Comparison of ENCODE assay signal across 8 mouse cellular contexts in the genomic region with DNA sequence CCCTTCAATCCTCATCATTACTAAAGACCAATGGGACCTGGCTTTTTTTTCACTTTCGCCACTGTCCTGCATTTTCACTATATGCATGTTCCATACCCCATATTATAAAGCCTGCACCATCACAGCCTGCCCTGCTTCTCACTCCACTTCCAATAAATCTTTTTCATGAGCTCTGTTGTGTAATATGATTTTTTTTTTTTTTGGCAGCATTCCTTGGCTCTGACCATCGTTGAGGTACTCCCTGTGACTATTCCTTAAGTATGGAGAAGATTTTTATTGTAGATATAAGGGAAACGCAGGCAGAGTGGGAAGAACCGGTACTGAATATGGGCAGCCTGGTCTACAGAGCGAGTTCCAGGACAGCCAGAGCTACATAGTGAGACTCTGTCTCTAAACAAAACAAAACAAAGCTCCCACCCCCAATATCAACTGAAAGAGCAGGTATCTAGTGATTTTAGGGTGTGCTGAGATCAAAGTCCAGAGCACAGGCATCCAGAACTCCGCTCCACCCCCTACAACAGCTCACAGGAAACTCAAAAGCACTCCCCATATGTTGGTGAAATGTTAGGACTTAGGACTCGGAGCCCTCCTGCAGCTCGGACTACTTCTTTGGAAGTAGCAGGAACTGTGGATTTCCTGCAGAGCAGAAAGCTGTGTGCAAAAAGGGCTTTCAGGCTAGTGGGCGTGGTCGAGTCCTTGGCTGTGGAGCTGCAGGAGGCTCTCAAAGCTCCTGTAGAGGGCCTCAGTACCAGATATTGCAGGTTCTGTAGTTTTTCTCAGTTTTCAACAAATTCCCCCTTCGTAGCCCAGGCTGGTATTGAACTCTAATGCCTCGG. TPM values are rescaled to one million over a fixed set of nuclear protein-coding genes. Genes with fewer than 3 reads are reported as not detected.
A peak's percentile ranks its signal among the peaks of the same experiment; 100 is the strongest.
DNase-seq lines count a peak whose midpoint lies in the region; ATAC-seq and TF ChIP-seq lines count a peak whose summit lies in the region.

No protein-coding gene starts in this region.

- peak; percentile 93 for DNase-seq in 3T3-L1 (ENCODE audit: low read depth, low spot score)
- DNase-seq in adrenal gland, adult 8-10 months, result peak; percentile 47
- DNase-seq in embryonic facial prominence, embryonic 14.5 days (ENCODE audit: low spot score), result peak; percentile 87
- peak; percentile 64 to 71 for DNase-seq in heart, adult 2 months
- peak; percentile 77 for DNase-seq in kidney, adult 2 months
- peak; percentile 83 for DNase-seq in limb, embryonic 14.5 days (ENCODE audit: low spot score)
- peak; percentile 69 for DNase-seq in splenic B cell, adult 2 months (ENCODE audit: low read depth, low spot score)

- peak overlapping the region; percentile 95 for H3K27ac ChIP-seq in embryonic facial prominence, embryonic 14.5 days (replicated peaks; ENCODE audit: low read depth, low read length)
- H3K27ac ChIP-seq in heart, adult 2 months, result peak overlapping the region; percentile 93
- H3K27ac ChIP-seq in kidney, adult 2 months (ENCODE audit: insufficient read depth, low read depth, low read length), result 0 out of 2 replicates have a peak overlapping the region, but pooled peaks have one; percentile 57
- peak overlapping the region; percentile 95 for H3K27ac ChIP-seq in limb, embryonic 14.5 days (replicated peaks; ENCODE audit: low read depth, low read length)
- H3K27ac ChIP-seq in midbrain, embryonic 15.5 days, result no peak overlapping the region

- ATAC-seq in embryonic facial prominence, embryonic 14.5 days (ENCODE audit: low read depth), result no peak
- ATAC-seq in limb, embryonic 14.5 days (ENCODE audit: low FRiP score, low read depth), result no peak
- ATAC-seq in midbrain, embryonic 15.5 days (replicated peaks), result 0 out of 2 replicates have a peak, but pooled peaks have one; percentile 2

- no peaks in the 10 kb centered on the region for H3K27me3 ChIP-seq in embryonic facial prominence, embryonic 14.5 days (replicated peaks; ENCODE audit: control insufficient read depth, insufficient read depth, low read length)
- H3K27me3 ChIP-seq in heart, adult 2 months (ENCODE audit: control insufficient read depth, insufficient read depth, low read length), result no peaks in the 10 kb centered on the region
- no peaks in the 10 kb centered on the region for H3K27me3 ChIP-seq in kidney, adult 2 months (replicated peaks; ENCODE audit: control insufficient read depth, insufficient read depth, low read length)
- H3K27me3 ChIP-seq in limb, embryonic 14.5 days (ENCODE audit: control insufficient read depth, insufficient read depth, low read length), result no peaks in the 10 kb centered on the region
- H3K27me3 ChIP-seq in midbrain, embryonic 15.5 days (replicated peaks), result no peaks in the 10 kb centered on the region
- no peaks in the 10 kb centered on the region for H3K27me3 ChIP-seq in splenic B cell, adult 2 months (ENCODE audit: control insufficient read depth, insufficient read depth, low read length, poor library complexity, severe bottlenecking)

- H3K4me3 ChIP-seq in embryonic facial prominence, embryonic 14.5 days (ENCODE audit: low read depth, low read length), result peak overlapping the region; percentile 71
- H3K4me3 ChIP-seq in heart, adult 2 months, result peak overlapping the region; percentile 86
- H3K4me3 ChIP-seq in kidney, adult 2 months (ENCODE audit: insufficient read depth, low read depth, low read length), result peak overlapping the region; percentile 54; the same call in 1 of the 2 replicates
- peak overlapping the region; percentile 77 for H3K4me3 ChIP-seq in limb, embryonic 14.5 days (replicated peaks; ENCODE audit: low read length)
- H3K4me3 ChIP-seq in midbrain, embryonic 15.5 days, result 0 out of 2 replicates have a peak overlapping the region, but pooled peaks have one; percentile 65

- H3K4me2 ChIP-seq in embryonic facial prominence, embryonic 14.5 days (ENCODE audit: low read depth, low read length), result peak overlapping the region; percentile 70
- H3K4me2 ChIP-seq in limb, embryonic 14.5 days (replicated peaks; ENCODE audit: low read depth, low read length, severe bottlenecking), result peak overlapping the region; percentile 64
- H3K4me2 ChIP-seq in midbrain, embryonic 15.5 days, result peak overlapping the region; percentile 77

- no peak for TF ChIP-seq POLR2A in heart, adult 2 months (IDR thresholded peaks at IDR 0.05; ENCODE audit: insufficient read depth, low read depth, low read length)
- no peak for TF ChIP-seq POLR2A in kidney, adult 2 months (IDR thresholded peaks at IDR 0.05; ENCODE audit: low read depth, low read length)
- TF ChIP-seq POLR2A in limb, embryonic 14.5 days (IDR thresholded peaks at IDR 0.05; ENCODE audit: borderline replicate concordance, extremely low read depth, insufficient read depth, insufficient read length), result no peak

- intact Hi-C loops in heart, adult 2 months (cut with DNase I), result loop anchor here (2.0 to 5.0 kb wide), 2 partner anchors 123 to 211 kb away; partner anchors contain the start of genes Gabbr1, Znrd1 and Znrd1as

- no peaks in the 10 kb centered on the region for H3K9me3 ChIP-seq in embryonic facial prominence, embryonic 14.5 days (ENCODE audit: control insufficient read depth, low read length)
- H3K9me3 ChIP-seq in limb, embryonic 14.5 days (ENCODE audit: control insufficient read depth, low read length), result no peaks in the 10 kb centered on the region
- H3K9me3 ChIP-seq in midbrain, embryonic 15.5 days, result no peaks in the 10 kb centered on the region

- H3K36me3 ChIP-seq in embryonic facial prominence, embryonic 14.5 days (ENCODE audit: control insufficient read depth, insufficient read depth, low read length), result no peaks in the 10 kb centered on the region
- H3K36me3 ChIP-seq in heart, adult 2 months (ENCODE audit: control insufficient read depth, insufficient read depth, low read length), result 0 out of 2 replicates have a peak, but pooled peaks cover 5% of the 10 kb centered on the region
- H3K36me3 ChIP-seq in kidney, adult 2 months (ENCODE audit: control insufficient read depth, insufficient read depth, low read length), result no peaks in the 10 kb centered on the region
- H3K36me3 ChIP-seq in limb, embryonic 14.5 days (ENCODE audit: control insufficient read depth, insufficient read depth, low read length), result peaks cover 5% of the 10 kb centered on the region; the same call in 1 of the 2 replicates
- no peaks in the 10 kb centered on the region for H3K36me3 ChIP-seq in midbrain, embryonic 15.5 days (replicated peaks)
- 0 out of 2 replicates have a peak, but pooled peaks cover 2% of the 10 kb centered on the region for H3K36me3 ChIP-seq in splenic B cell, adult 2 months (ENCODE audit: control insufficient read depth, insufficient read depth, low read length, poor library complexity, severe bottlenecking)

- 0 out of 2 replicates have a peak, but pooled peaks cover 3% of the 10 kb centered on the region for H3K4me1 ChIP-seq in embryonic facial prominence, embryonic 14.5 days (ENCODE audit: control insufficient read depth, insufficient read depth, low read length)
- H3K4me1 ChIP-seq in heart, adult 2 months (ENCODE audit: control insufficient read depth, insufficient read depth, low read length), result 0 out of 2 replicates have a peak, but pooled peaks cover 1% of the 10 kb centered on the region
- no peaks in the 10 kb centered on the region; the same call in 1 of the 2 replicates for H3K4me1 ChIP-seq in kidney, adult 2 months (ENCODE audit: control insufficient read depth, insufficient read depth, low read length)
- peaks cover 10% of the 10 kb centered on the region for H3K4me1 ChIP-seq in limb, embryonic 14.5 days (ENCODE audit: control insufficient read depth, insufficient read depth, low read length)
- peaks cover 26% of the 10 kb centered on the region for H3K4me1 ChIP-seq in midbrain, embryonic 15.5 days

- peak; percentile 69 for TF ChIP-seq CTCF in heart, adult 2 months (IDR thresholded peaks at IDR 0.05)
- peak; percentile 27; the same call in 1 of the 2 replicates for TF ChIP-seq CTCF in kidney, adult 2 months (conservative IDR thresholded peaks at IDR 0.05; ENCODE audit: insufficient read depth, insufficient read length, low read depth, low read length)

- no peak for TF ChIP-seq EP300 in heart, adult 2 months (IDR thresholded peaks at IDR 0.05; ENCODE audit: insufficient read depth, low read depth, low read length)

- H3K79me2 ChIP-seq in heart, adult 2 months (replicated peaks; ENCODE audit: control insufficient read depth, insufficient read depth, low read length), result 0 out of 2 replicates have a peak, but pooled peaks cover 2% of the 10 kb centered on the region

- WGBS in embryonic facial prominence, embryonic 14.5 days, result 34% methylated on average over 12 of the region's 12 CpGs
- 35% methylated on average over 12 of the region's 12 CpGs for WGBS in heart, adult 2 months
- 37% methylated on average over 12 of the region's 12 CpGs for WGBS in kidney, adult 2 months
- 32% methylated on average over 12 of the region's 12 CpGs for WGBS in limb, embryonic 14.5 days
- 36% methylated on average over 12 of the region's 12 CpGs for WGBS in midbrain, embryonic 15.5 days

- peak overlapping the region; percentile 92; the same call in 1 of the 2 replicates for H3K9ac ChIP-seq in embryonic facial prominence, embryonic 14.5 days (ENCODE audit: low read depth, low read length)
- no peak overlapping the region for H3K9ac ChIP-seq in heart, adult 2 months (ENCODE audit: low read depth, low read length)
- no peak overlapping the region for H3K9ac ChIP-seq in limb, embryonic 14.5 days (ENCODE audit: low read depth, low read length, severe bottlenecking)
- no peak overlapping the region for H3K9ac ChIP-seq in midbrain, embryonic 15.5 days

RNA-seq across cellular contexts. Expression of gene Trim26, which starts 1.1 kb away (rescaled TPM):
- 10 to 100 TPM; 60.6 to 88.8 (median 74.4) TPM for total RNA-seq in adrenal gland, adult 8-10 months (2022)
- polyA plus RNA-seq in embryonic facial prominence, embryonic 14.5 days (2014; fragmentation: Nextera tagmentation; extraction: Ambion mirVana), result 28.5 and 31.9 TPM in 2 replicates
- total RNA-seq in heart, adult 2 months (2021), result 10 to 100 TPM; 19.1 to 19.3 TPM
- polyA plus RNA-seq in heart, adult 2 months (2012; rRNA removed), result 17.0 and 21.7 TPM in 2 replicates
- 27.2 and 30.4 TPM in 2 replicates for polyA plus RNA-seq in kidney, adult 2 months (2012; rRNA removed)
- 41.0 and 43.5 TPM in 2 replicates for polyA plus RNA-seq in limb, embryonic 14.5 days (2012; rRNA removed)
- 33.9 and 38.1 TPM in 2 replicates for polyA plus RNA-seq in limb, embryonic 14.5 days (2014; fragmentation: Nextera tagmentation; extraction: Ambion mirVana)
- polyA plus RNA-seq in midbrain, embryonic 15.5 days (2015; fragmentation: Nextera tagmentation; extraction: Ambion mirVana), result 46.1 and 51.7 TPM in 2 replicates

RNA-seq across cellular contexts. Expression of gene H2-M10.6, which starts 23.8 kb away (rescaled TPM):
- not detected for total RNA-seq in adrenal gland, adult 8-10 months (2022)
- polyA plus RNA-seq in embryonic facial prominence, embryonic 14.5 days (2014; fragmentation: Nextera tagmentation; extraction: Ambion mirVana), result not detected in 2 replicates
- not detected for total RNA-seq in heart, adult 2 months (2021)
- not detected in 2 replicates for polyA plus RNA-seq in heart, adult 2 months (2012; rRNA removed)
- polyA plus RNA-seq in kidney, adult 2 months (2012; rRNA removed), result not detected in 2 replicates
- polyA plus RNA-seq in limb, embryonic 14.5 days (2012; rRNA removed), result not detected in 2 replicates
- not detected in 2 replicates for polyA plus RNA-seq in limb, embryonic 14.5 days (2014; fragmentation: Nextera tagmentation; extraction: Ambion mirVana)
- not detected in 2 replicates for polyA plus RNA-seq in midbrain, embryonic 15.5 days (2015; fragmentation: Nextera tagmentation; extraction: Ambion mirVana)

RNA-seq across cellular contexts. Expression of gene Trim15, which starts 31.2 kb away (rescaled TPM):
- under 1 TPM in 1 of 4 experiments, not detected in 3; 0.24 TPM for total RNA-seq in adrenal gland, adult 8-10 months (2022)
- 0.10 and 0.15 TPM in 2 replicates for polyA plus RNA-seq in embryonic facial prominence, embryonic 14.5 days (2014; fragmentation: Nextera tagmentation; extraction: Ambion mirVana)
- not detected for total RNA-seq in heart, adult 2 months (2021)
- 0.10 TPM in 1 of 2 replicates, not detected in the other for polyA plus RNA-seq in heart, adult 2 months (2012; rRNA removed)
- polyA plus RNA-seq in kidney, adult 2 months (2012; rRNA removed), result 0.22 and 0.38 TPM in 2 replicates
- polyA plus RNA-seq in limb, embryonic 14.5 days (2012; rRNA removed), result not detected in 2 replicates
- polyA plus RNA-seq in limb, embryonic 14.5 days (2014; fragmentation: Nextera tagmentation; extraction: Ambion mirVana), result 0.18 and 0.21 TPM in 2 replicates
- polyA plus RNA-seq in midbrain, embryonic 15.5 days (2015; fragmentation: Nextera tagmentation; extraction: Ambion mirVana), result 0.79 and 1.2 TPM in 2 replicates

RNA-seq across cellular contexts. Expression of gene Trim10, which starts 33.6 kb away (rescaled TPM):
- under 1 TPM in 1 of 4 experiments, not detected in 3; 0.17 TPM for total RNA-seq in adrenal gland, adult 8-10 months (2022)
- 3.6 and 3.7 TPM in 2 replicates for polyA plus RNA-seq in embryonic facial prominence, embryonic 14.5 days (2014; fragmentation: Nextera tagmentation; extraction: Ambion mirVana)
- 1 to 10 TPM in 1 of 2 experiments, under 1 TPM in 1; 0.13 to 2.1 TPM for total RNA-seq in heart, adult 2 months (2021)
- polyA plus RNA-seq in heart, adult 2 months (2012; rRNA removed), result 0.92 TPM in 1 of 2 replicates, not detected in the other
- 0.11 TPM in 1 of 2 replicates, not detected in the other for polyA plus RNA-seq in kidney, adult 2 months (2012; rRNA removed)
- polyA plus RNA-seq in limb, embryonic 14.5 days (2012; rRNA removed), result 0.67 and 0.91 TPM in 2 replicates
- 2.7 and 3.1 TPM in 2 replicates for polyA plus RNA-seq in limb, embryonic 14.5 days (2014; fragmentation: Nextera tagmentation; extraction: Ambion mirVana)
- 1.2 and 1.5 TPM in 2 replicates for polyA plus RNA-seq in midbrain, embryonic 15.5 days (2015; fragmentation: Nextera tagmentation; extraction: Ambion mirVana)

RNA-seq across cellular contexts. Expression of gene Trim40, which starts 54.1 kb away (rescaled TPM):
- total RNA-seq in adrenal gland, adult 8-10 months (2022), result 1 to 10 TPM in 3 of 4 experiments, under 1 TPM in 1; 0.42 to 6.1 (median 3.3) TPM
- not detected in 2 replicates for polyA plus RNA-seq in embryonic facial prominence, embryonic 14.5 days (2014; fragmentation: Nextera tagmentation; extraction: Ambion mirVana)
- total RNA-seq in heart, adult 2 months (2021), result not detected
- polyA plus RNA-seq in heart, adult 2 months (2012; rRNA removed), result not detected in 2 replicates
- polyA plus RNA-seq in kidney, adult 2 months (2012; rRNA removed), result 0.13 TPM in 1 of 2 replicates, not detected in the other
- 0.08 TPM in 1 of 2 replicates, not detected in the other for polyA plus RNA-seq in limb, embryonic 14.5 days (2012; rRNA removed)
- polyA plus RNA-seq in limb, embryonic 14.5 days (2014; fragmentation: Nextera tagmentation; extraction: Ambion mirVana), result not detected in 2 replicates
- polyA plus RNA-seq in midbrain, embryonic 15.5 days (2015; fragmentation: Nextera tagmentation; extraction: Ambion mirVana), result not detected in 2 replicates
